ENCODE assay signal across 31 mouse cellular contexts in the genomic region with DNA sequence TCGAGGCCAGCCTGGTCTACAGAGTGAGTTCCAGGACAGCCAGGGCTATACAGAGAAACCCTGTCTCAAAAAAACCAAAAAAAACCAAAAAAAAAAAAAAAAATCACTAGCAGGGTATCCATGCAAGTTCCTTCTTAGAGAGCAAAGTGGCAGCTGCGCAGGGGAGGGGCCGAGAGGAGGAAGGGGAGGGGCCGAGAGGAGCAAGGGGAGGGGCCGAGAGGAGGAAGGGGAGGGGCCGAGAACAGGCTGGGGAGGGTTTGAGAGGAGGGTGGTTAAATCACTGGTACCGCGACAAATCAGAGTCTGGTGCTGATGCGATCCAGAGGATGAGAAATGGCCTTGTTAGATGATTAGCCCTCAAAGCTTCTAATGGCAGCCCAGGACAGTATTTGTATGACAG. TPM values are rescaled to one million over a fixed set of nuclear protein-coding genes. Genes with fewer than 3 reads are reported as not detected.
"Had no signal": no experiment of that assay in that cellular context is flagged by ENCODE, and none has a peak within 500 bp of the region (broad histone marks: within the 10 kb centered on the region; RNA-seq: fewer than 3 reads in every experiment).

No protein-coding gene starts in this region.

- H3K27me3 ChIP-seq: heart, embryonic 12.5 days; hindbrain, embryonic 12.5 days; intestine, embryonic 15.5 days; kidney, embryonic 15.5 days; limb, embryonic 12.5 days; liver, embryonic 13.5 days had no signal

- H3K9ac ChIP-seq: heart, embryonic 12.5 days; hindbrain, embryonic 12.5 days; hindbrain, embryonic 14.5 days; intestine, embryonic 15.5 days; kidney, embryonic 15.5 days; limb, embryonic 12.5 days; liver, embryonic 13.5 days had no signal

- H3K9me3 ChIP-seq: heart, embryonic 10.5 days; hindbrain, embryonic 10.5 days; hindbrain, embryonic 12.5 days; intestine, embryonic 15.5 days; kidney, embryonic 15.5 days; limb, embryonic 10.5 days; limb, embryonic 12.5 days; liver, embryonic 13.5 days had no signal

- ATAC-seq: hindbrain, embryonic 16.5 days; inflammation-experienced regulatory T-cells, adult 6 months; intestine, embryonic 15.5 days had no signal

- H3K27ac ChIP-seq: gastrocnemius, adult 2 months; heart, embryonic 10.5 days; hindbrain, embryonic 10.5 days; hindbrain, embryonic 14.5 days; intestine, embryonic 15.5 days; kidney, embryonic 15.5 days; kidney, postnatal 0 days; left cerebral cortex, adult 2 months; limb, embryonic 10.5 days; limb, embryonic 12.5 days; liver, embryonic 13.5 days had no signal

- DNase-seq: gastrocnemius, adult 2 months; gastrocnemius, postnatal 10 days; gastrocnemius, postnatal 25 days; heart, adult 18-20 months; heart, postnatal 10 days; heart, postnatal 4 days; kidney, adult 11 months; kidney, adult 2 months; kidney, adult 9 months; kidney, postnatal 36 days; layer of hippocampus, adult 9-11 months; layer of hippocampus, postnatal 36 days; liver; liver, embryonic 13.5 days had no signal

- H3K36me3 ChIP-seq: heart, embryonic 10.5 days; heart, embryonic 12.5 days; hindbrain, embryonic 10.5 days; hindbrain, embryonic 12.5 days; intestine, embryonic 15.5 days; kidney, embryonic 15.5 days; limb, embryonic 10.5 days; limb, embryonic 12.5 days; liver, embryonic 13.5 days had no signal

- H3K4me2 ChIP-seq: heart, embryonic 12.5 days; hindbrain, embryonic 12.5 days; hindbrain, embryonic 14.5 days; intestine, embryonic 15.5 days; kidney, embryonic 15.5 days; limb, embryonic 12.5 days; liver, embryonic 11.5 days; liver, embryonic 13.5 days had no signal

- H3K4me1 ChIP-seq: heart, embryonic 10.5 days; heart, embryonic 12.5 days; intestine, embryonic 15.5 days; kidney, embryonic 15.5 days; limb, embryonic 10.5 days; limb, embryonic 12.5 days; liver, embryonic 13.5 days had no signal

- H3K4me3 ChIP-seq: gastrocnemius, adult 2 months; heart, embryonic 10.5 days; heart, embryonic 12.5 days; hindbrain, embryonic 10.5 days; hindbrain, embryonic 12.5 days; intestine, embryonic 15.5 days; kidney, embryonic 15.5 days; left cerebral cortex, adult 2 months; limb, embryonic 10.5 days; limb, embryonic 12.5 days; liver, embryonic 13.5 days had no signal

RNA-seq across cellular contexts. Expression of gene Slc16a14, which starts 43.2 kb away (rescaled TPM):
- total RNA-seq: gastrocnemius, postnatal 10 days; granulocyte monocyte progenitor cell, adult 5-6 weeks had no signal
- polyA plus RNA-seq: heart, embryonic 16.5 days; inflammation-experienced regulatory T-cells, adult 6 months; large intestine, adult 2 months had no signal
